Mouse (Mus musculus) hindbrain, embryonic 11.5 days (tissue): ENCODE measurements at regions not wholly inside any gene's neighbourhood (a gene's known extent, or its start where the extent isn't known, plus 50 kb on each side); places are given as distances from the start of the nearest gene placed in this dataset.
A peak's percentile ranks its signal among the peaks of the same experiment; 100 is the strongest.

ENCODE experiments used
- ATAC-seq: fragments of 200-750 bp; cut with Nextera tagmentation; 2 replicates; pipeline ENCODE4 v1.8.0; 2017; ENCODE audit warnings: mild to moderate bottlenecking, moderate TSS enrichment, moderate library complexity; ENCODE audit not compliant: low FRiP score
- DNase-seq: peaks from one replicate; pipeline ENCODE4 v3.0.0-alpha.2; 2015; ENCODE audit warnings: low spot score
- H3K27ac ChIP-seq: fragments of 300-500 bp; sonication (generic); 2 replicates; pipeline ENCODE4 v1.5.1; 2014; ENCODE audit warnings: mild to moderate bottlenecking, low read depth, low read length
- H3K27me3 ChIP-seq: fragments of 300-500 bp; sonication (generic); 2 replicates; pipeline ENCODE4 v1.6.1; 2014; ENCODE audit warnings: mild to moderate bottlenecking, low read length, moderate library complexity, mixed read lengths; ENCODE audit not compliant: control insufficient read depth, insufficient read depth
- H3K36me3 ChIP-seq: fragments of 300-500 bp; sonication (generic); 2 replicates; pipeline ENCODE4 v1.6.1; 2014; ENCODE audit warnings: mild to moderate bottlenecking, low read length, moderate library complexity, mixed read lengths; ENCODE audit not compliant: control insufficient read depth, insufficient read depth
- H3K4me1 ChIP-seq: fragments of 300-500 bp; sonication (generic); replicated peaks from 2 replicates; pipeline ENCODE4 v1.6.1; 2014; ENCODE audit warnings: low read length, mixed read lengths; ENCODE audit not compliant: control insufficient read depth, insufficient read depth
- H3K4me2 ChIP-seq: fragments of 300-500 bp; sonication (generic); replicated peaks from 2 replicates; pipeline ENCODE4 v1.6.1; 2014; ENCODE audit warnings: mild to moderate bottlenecking, low read depth, low read length
- H3K4me3 ChIP-seq: fragments of 300-500 bp; sonication (generic); 2 replicates; pipeline ENCODE4 v1.5.1; 2014; ENCODE audit warnings: low read depth, low read length
- H3K9ac ChIP-seq: fragments of 300-500 bp; sonication (generic); 2 replicates; pipeline ENCODE4 v1.6.1; 2014; ENCODE audit warnings: low read depth, low read length
- H3K9me3 ChIP-seq: fragments of 300-500 bp; sonication (generic); 2 replicates; pipeline ENCODE4 v1.6.1; 2016; ENCODE audit warnings: low read length; ENCODE audit not compliant: control insufficient read depth
- WGBS: fragments of 180-500 bp; shearing (Covaris S2); extraction: QIAGEN DNeasy Blood & Tissue Kit; methylation state at CpG from one replicate; pipeline ENCODE4 v1.1.7; 2014; 5-methylcytosine and 5-hydroxymethylcytosine counted together

DNA sequence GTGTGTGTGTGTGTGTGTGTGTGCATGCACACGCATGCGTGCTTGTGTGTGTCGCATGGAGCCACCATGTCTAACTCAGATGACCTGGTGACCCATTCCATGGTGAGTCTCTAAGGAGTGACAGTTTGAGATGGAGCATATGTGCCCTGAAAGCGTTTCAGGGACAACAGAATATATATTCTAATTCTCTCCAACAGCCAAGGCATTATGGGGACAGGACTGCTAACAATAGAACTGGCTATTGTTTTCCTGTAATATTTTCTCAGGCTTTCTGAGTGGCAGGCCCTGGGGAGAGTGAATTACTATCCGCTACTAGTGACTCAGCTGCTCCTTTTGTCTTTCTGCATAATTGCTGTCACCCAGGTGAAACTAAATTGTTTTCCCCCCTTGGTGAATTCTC lies 898.7 kb upstream of the Lcorl start:
- no peaks in the 10 kb centered on the region for H3K36me3 ChIP-seq
- 44% methylated on average over 5 of the region's 5 CpGs for WGBS
- no peak overlapping the region for H3K27ac ChIP-seq

DNA sequence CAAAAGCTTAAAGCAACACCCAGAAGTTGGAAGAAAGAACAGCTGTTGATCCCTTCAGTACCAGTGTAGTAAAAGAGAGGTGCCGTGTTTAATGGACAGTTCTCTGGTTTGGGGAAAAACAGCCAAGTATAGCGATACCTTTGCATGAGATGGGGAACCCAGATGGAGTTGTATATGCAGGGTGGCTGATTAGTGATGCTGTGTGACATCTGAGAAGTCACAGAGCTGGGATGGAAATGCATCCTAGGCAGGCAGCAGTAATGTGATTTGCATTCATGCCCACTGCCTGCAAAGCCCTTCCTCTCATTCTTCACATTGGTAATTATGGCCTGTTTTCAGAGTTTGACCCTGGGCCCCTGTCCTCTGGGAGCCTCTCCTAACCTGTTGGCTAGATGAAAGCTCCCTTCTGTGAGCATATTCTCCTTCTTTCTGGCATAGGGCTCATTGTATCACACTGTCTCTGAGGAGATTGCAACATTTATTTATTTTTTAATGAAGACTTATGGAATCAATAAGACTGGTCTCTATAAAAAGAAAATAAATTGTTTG lies 882.7 kb upstream of the Lcorl start:
- H3K27ac ChIP-seq, result no peak overlapping the region
- no peaks in the 10 kb centered on the region for H3K27me3 ChIP-seq
- no peak for ATAC-seq
- H3K4me2 ChIP-seq, result no peak overlapping the region
- H3K9me3 ChIP-seq, result no peaks in the 10 kb centered on the region
- H3K4me1 ChIP-seq, result no peaks in the 10 kb centered on the region
- no peak for DNase-seq
- H3K9ac ChIP-seq, result no peak overlapping the region
- no peaks in the 10 kb centered on the region for H3K36me3 ChIP-seq
- WGBS, result 69% methylated on average over 2 of the region's 2 CpGs
- H3K4me3 ChIP-seq, result no peak overlapping the region

More for the DNA sequence above, 898.7 kb upstream of the Lcorl start:
- Histone ChIP-seq H3K4me1 (no peaks in the 10 kb centered on the region), H3K9ac (no peak overlapping the region), H3K4me2 (no peak overlapping the region), H3K9me3 (no peaks in the 10 kb centered on the region), H3K27me3 (no peaks in the 10 kb centered on the region), H3K4me3 (no peak overlapping the region)
- ATAC-seq (peak; percentile 94), DNase-seq (peak; percentile 51)

DNA sequence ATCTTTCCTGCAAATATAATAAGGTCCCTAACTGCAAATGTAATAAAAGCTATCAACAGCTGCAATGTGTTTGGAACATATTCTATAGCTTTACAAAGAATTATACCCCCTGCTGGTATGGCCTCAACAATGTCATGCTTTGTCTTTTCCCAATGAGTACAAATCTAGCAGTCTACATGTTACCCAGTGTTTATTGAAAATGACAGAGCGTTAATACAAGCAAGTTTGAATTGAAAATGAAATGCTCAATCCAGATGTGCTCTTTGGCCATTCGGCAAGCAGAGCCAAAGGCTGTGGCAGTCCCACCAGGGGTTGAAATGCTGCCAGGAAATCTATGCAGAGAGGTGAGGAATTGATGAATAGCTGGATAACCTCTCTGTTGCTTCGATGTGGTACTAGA lies 875.1 kb upstream of the Lcorl start:
- H3K9ac ChIP-seq, result no peak overlapping the region
- no peaks in the 10 kb centered on the region for H3K4me1 ChIP-seq
- ATAC-seq (no peak), DNase-seq (no peak)
- H3K4me3 ChIP-seq, result no peak overlapping the region
- no peak overlapping the region for H3K27ac ChIP-seq
- no peaks in the 10 kb centered on the region for H3K9me3 ChIP-seq
- no peaks in the 10 kb centered on the region for H3K36me3 ChIP-seq
- WGBS, result 76% methylated on average over 3 of the region's 3 CpGs
- no peak overlapping the region for H3K4me2 ChIP-seq
- no peaks in the 10 kb centered on the region for H3K27me3 ChIP-seq

DNA sequence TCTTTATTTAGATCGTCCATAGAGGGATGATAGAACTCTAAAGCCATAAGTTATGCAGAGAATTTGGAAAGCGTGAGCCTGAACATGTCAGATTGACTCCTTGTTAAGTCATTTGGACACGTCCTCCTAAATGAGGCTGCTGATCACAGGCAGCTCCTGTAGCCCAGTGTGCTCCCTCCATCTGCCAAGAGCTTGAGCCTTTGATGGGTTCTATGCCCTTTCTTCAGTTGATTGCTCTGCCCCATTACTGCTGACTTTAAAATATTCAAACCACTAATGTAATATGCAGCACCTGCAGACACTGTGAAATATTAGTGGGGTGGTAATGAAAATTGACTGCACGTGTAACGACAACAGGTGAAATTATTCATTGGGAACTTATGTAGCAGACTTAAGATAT lies 874.6 kb upstream of the Lcorl start:
- H3K36me3 ChIP-seq, result no peaks in the 10 kb centered on the region
- no peak overlapping the region for H3K27ac ChIP-seq
- no peak for ATAC-seq
- H3K27me3 ChIP-seq, result no peaks in the 10 kb centered on the region
- no peaks in the 10 kb centered on the region for H3K4me1 ChIP-seq
- no peaks in the 10 kb centered on the region for H3K9me3 ChIP-seq
- no peak for DNase-seq
- no peak overlapping the region for H3K4me2 ChIP-seq
- no peak overlapping the region for H3K9ac ChIP-seq
- H3K4me3 ChIP-seq, result no peak overlapping the region
- WGBS, result 86% methylated on average over 5 of the region's 5 CpGs

DNA sequence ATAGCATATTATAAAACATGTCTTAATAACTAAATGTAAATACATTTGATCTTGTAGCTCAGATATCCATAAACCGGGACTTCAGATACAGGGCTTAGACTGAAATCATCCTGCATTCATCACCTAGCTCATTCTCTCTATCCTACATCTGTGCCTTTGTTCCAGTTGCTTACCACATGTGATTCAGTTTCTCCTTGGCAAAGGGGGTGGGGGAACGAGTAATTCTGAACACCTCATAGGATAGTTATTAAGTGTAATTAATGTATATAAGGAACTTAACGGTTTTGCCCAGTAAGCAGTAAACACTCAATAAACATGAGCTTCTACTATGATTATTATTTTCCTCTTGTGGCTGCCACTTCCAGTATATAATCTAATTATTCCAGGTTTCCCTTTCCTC lies 873.9 kb upstream of the Lcorl start:
- DNase-seq (no peak), ATAC-seq (no peak)
- Histone ChIP-seq H3K9me3 (no peaks in the 10 kb centered on the region), H3K27me3 (no peaks in the 10 kb centered on the region), H3K4me3 (no peak overlapping the region), H3K36me3 (no peaks in the 10 kb centered on the region), H3K9ac (no peak overlapping the region), H3K4me1 (no peaks in the 10 kb centered on the region), H3K4me2 (no peak overlapping the region), H3K27ac (no peak overlapping the region)
- WGBS, result 80% methylated on average over 3 of the region's 3 CpGs

DNA sequence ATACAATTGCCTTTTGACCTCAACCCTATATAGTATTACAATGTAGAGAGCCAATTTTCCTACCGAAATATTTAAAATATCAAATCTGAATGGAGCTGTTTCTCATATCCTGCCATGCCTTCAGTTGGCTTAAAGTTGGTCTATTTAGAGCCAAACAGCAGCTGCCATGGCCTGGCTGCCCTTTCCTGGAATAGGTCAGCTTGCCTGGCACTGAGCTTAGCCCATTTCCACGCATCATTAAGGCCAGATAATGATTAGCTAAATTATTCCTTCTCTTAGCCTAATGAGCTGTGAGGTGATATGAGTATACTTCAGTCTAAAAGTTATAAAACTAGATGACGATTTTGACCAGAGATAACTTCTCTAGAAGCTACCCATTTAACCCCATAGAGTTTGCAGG lies 852.2 kb upstream of the Lcorl start:
- Histone ChIP-seq H3K27me3 (no peaks in the 10 kb centered on the region), H3K4me1 (no peaks in the 10 kb centered on the region), H3K9me3 (no peaks in the 10 kb centered on the region), H3K4me3 (no peak overlapping the region), H3K27ac (no peak overlapping the region), H3K4me2 (no peak overlapping the region), H3K36me3 (no peaks in the 10 kb centered on the region), H3K9ac (no peak overlapping the region)
- ATAC-seq (0 out of 2 replicates have a peak, but pooled peaks have one; percentile 45), DNase-seq (no peak)
- 59% methylated on average over 3 of the region's 3 CpGs for WGBS

DNA sequence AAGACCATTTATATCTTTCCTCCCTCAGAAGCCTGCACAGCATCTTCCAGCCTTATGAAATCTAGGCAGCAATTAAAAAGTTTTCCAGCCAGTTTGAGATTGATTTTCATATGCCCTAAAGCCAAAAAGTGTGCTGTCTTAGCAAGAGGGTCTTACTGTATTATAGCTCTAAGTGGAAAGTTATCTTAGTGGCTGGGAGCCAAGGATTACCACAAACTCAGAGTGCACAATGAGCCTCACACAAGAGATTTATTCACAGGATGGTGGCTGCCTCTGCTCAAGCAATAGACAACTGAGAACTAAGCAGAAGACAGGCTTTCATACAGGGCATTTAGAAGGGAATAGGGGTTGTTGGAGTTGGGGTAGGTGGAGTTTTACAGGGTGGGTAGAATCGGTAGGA lies 850.4 kb upstream of the Lcorl start:
- H3K4me2 ChIP-seq, result no peak overlapping the region
- no peaks in the 10 kb centered on the region for H3K9me3 ChIP-seq
- no peak overlapping the region for H3K27ac ChIP-seq
- DNase-seq (no peak), ATAC-seq (no peak)
- no peaks in the 10 kb centered on the region for H3K27me3 ChIP-seq
- WGBS, result 93% methylated on average over 1 of the region's 1 CpGs
- no peaks in the 10 kb centered on the region for H3K4me1 ChIP-seq
- no peak overlapping the region for H3K9ac ChIP-seq
- no peaks in the 10 kb centered on the region for H3K36me3 ChIP-seq
- no peak overlapping the region for H3K4me3 ChIP-seq

DNA sequence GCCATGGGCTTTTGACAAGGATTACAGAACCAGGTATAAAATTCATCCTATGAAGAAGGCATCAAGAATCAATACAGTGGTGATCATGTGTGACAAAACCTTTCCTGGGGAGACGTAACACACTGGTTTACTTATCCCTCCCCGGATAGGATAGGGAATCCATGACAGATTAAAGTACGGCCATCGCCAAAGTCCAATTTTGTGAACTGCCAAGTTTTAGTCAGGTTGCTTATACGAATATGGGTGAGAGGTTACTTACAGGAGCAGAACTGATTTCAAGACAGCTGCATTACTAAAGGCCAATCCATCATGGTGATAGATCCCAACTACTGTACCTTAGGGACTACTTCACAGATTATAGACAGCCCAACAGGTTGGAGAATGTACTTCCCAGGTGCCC lies 849.6 kb upstream of the Lcorl start:
- 93% methylated on average over 5 of the region's 5 CpGs for WGBS

DNA sequence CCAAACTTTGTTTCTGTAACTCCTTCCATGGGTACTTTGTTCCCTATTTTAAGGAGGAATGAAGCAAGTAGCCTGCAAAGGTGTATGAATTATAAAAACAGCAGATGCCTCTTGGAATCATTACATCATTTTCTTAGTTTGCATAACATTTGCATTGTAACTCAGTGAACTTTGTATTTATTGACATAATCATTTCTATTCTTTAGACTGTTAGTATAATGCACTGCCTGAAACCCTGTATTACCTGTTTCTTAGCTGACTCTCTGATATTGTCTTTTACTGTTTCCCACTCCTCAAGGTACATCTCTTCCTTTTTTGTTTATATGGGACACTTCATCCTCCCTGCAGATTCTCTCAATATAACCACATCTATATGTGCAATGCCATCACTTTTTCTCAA lies 820.6 kb upstream of the Lcorl start:
- ATAC-seq (no peak), DNase-seq (no peak)
- Histone ChIP-seq H3K9me3 (no peaks in the 10 kb centered on the region), H3K9ac (no peak overlapping the region), H3K36me3 (no peaks in the 10 kb centered on the region), H3K27me3 (no peaks in the 10 kb centered on the region), H3K4me2 (no peak overlapping the region), H3K27ac (no peak overlapping the region), H3K4me1 (no peaks in the 10 kb centered on the region), H3K4me3 (no peak overlapping the region)

More for the DNA sequence above, 849.6 kb upstream of the Lcorl start:
- Histone ChIP-seq H3K36me3 (no peaks in the 10 kb centered on the region), H3K27ac (no peak overlapping the region), H3K27me3 (no peaks in the 10 kb centered on the region), H3K9ac (no peak overlapping the region), H3K9me3 (no peaks in the 10 kb centered on the region), H3K4me1 (no peaks in the 10 kb centered on the region), H3K4me3 (no peak overlapping the region), H3K4me2 (no peak overlapping the region)
- ATAC-seq (no peak), DNase-seq (no peak)
